Mouse (Mus musculus) NIH3T3 (cell line): Measurements from ENCODE around the gene Zfp467.

ENCODE experiments used
- DNase-seq: peaks from one replicate; pipeline ENCODE4 v3.0.0-alpha.2; 2012; ENCODE audit warnings: low read depth

The Zfp467 gene

GRCm38 (mm10) chr6:48445181-48446101 lies at the start of gene Zfp467:
TSS of gene Zfp467 (minus strand) at chr6:48445825.
- peak; percentile 55 for DNase-seq

- no peak for DNase-seq
Measured at GRCm38 (mm10) chr6:48493136-48493730, 47.6 kb upstream of the Zfp467 start.

GRCm38 (mm10) chr6:48491361-48491760 lies 45.7 kb upstream of the Zfp467 start:
- DNase-seq, result no peak

- no peak for DNase-seq
Measured at GRCm38 (mm10) chr6:48489741-48490140, 44.1 kb upstream of the Zfp467 start.

- DNase-seq, result no peak
Measured at GRCm38 (mm10) chr6:48487747-48488725, 42.4 kb upstream of the Zfp467 start.

- no peak for DNase-seq
Measured at GRCm38 (mm10) chr6:48482501-48482900, 36.9 kb upstream of the Zfp467 start.

GRCm38 (mm10) chr6:48478446-48478845 lies 32.8 kb upstream of the Zfp467 start:
- DNase-seq, result no peak

GRCm38 (mm10) chr6:48470739-48471138 lies 25.1 kb upstream of the Zfp467 start:
- no peak for DNase-seq

GRCm38 (mm10) chr6:48467490-48467889 lies 21.9 kb upstream of the Zfp467 start:
- DNase-seq, result no peak

GRCm38 (mm10) chr6:48466715-48467114 lies 21.1 kb upstream of the Zfp467 start:
- DNase-seq, result no peak

- no peak for DNase-seq
Measured at GRCm38 (mm10) chr6:48464966-48465679, 19.5 kb upstream of the Zfp467 start.

GRCm38 (mm10) chr6:48452771-48453170 lies 7.1 kb upstream of the Zfp467 start:
- DNase-seq, result no peak

- DNase-seq, result no peak
Measured at GRCm38 (mm10) chr6:48452151-48452550, 6.5 kb upstream of the Zfp467 start.

- no peak for DNase-seq
Measured at GRCm38 (mm10) chr6:48448527-48448926, 2.9 kb upstream of the Zfp467 start.

GRCm38 (mm10) chr6:48447929-48448328 lies 2.3 kb upstream of the Zfp467 start, which contains the start of gene Sspo:
TSS of gene Sspo (plus strand) at chr6:48448229.
- DNase-seq, result no peak

- no peak for DNase-seq
Measured at GRCm38 (mm10) chr6:48446896-48447295, 1.3 kb upstream of the Zfp467 start.

- DNase-seq, result no peak
Measured at GRCm38 (mm10) chr6:48446256-48446655, 631 bp upstream of the Zfp467 start.

- peak; percentile 93 for DNase-seq
Measured at GRCm38 (mm10) chr6:48444310-48445180, 1.1 kb downstream of the Zfp467 start.

- peak; percentile 98 for DNase-seq
Measured at GRCm38 (mm10) chr6:48443592-48444309, 1.9 kb downstream of the Zfp467 start.
